Mouse (Mus musculus) adipose tissue, adult 10 weeks (tissue): Measurements from ENCODE around the gene Atp8b4. TPM values are rescaled to one million over a fixed set of nuclear protein-coding genes. Genes with fewer than 3 reads are reported as not detected.

Experiments
- polyA plus RNA-seq: library from polyadenylated mRNA; stranded (reverse); fragments of 350-450 nt; fragmentation: Illumina TruSeq; extraction: RNeasy Lipid Tissue Mini Kit (QIAGEN cat#74804); gene quantifications from one replicate; pipeline ENCODE4 v1.2.3, GENCODE M21; 2014; ENCODE audit warnings: low read depth, low replicate concordance

Gene Atp8b4
- polyA plus RNA-seq, result 0.83 TPM

DNA sequence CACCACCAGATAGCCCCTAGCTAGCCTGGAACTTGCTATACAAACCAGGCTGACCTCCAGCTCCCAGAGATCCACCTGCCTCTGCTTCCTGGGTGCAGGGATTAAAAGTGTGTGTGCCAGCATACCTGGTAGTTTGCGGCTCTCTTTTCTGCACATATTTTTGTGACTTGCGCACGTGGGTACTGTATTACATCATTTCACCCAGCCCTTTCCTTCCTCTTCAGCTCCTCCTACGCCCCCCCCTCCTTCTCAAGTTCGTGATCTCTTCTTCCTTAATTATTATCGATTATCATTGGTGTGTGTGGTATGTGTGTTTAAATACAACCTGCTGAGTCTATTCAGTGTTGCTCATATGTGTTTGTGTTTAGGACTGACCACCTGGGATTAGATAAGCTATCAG is at the start of gene Atp8b4:
Atp8b4 (minus strand) TSS at position 154 of the 400 bp plus-strand sequence.

Other genes starting within 250 kb of the Atp8b4 start
- 11.3 TPM for gene Slc27a2, start 51.7 kb upstream of the Atp8b4 start, polyA plus RNA-seq
- 7.7 TPM for gene Hdc, start 118.6 kb upstream of the Atp8b4 start, polyA plus RNA-seq
- gene Gabpb1, start 175.7 kb upstream of the Atp8b4 start, polyA plus RNA-seq, result 13.0 TPM
- 42.4 TPM for gene Usp8, start 206.7 kb upstream of the Atp8b4 start, polyA plus RNA-seq